Mouse (Mus musculus) liver, adult 2 months (tissue): Measurements from ENCODE around the gene Eci2. TPM values are rescaled to one million over a fixed set of nuclear protein-coding genes. Genes with fewer than 3 reads are reported as not detected.

Source experiments
- DNase-seq: peaks from one replicate; pipeline ENCODE4 v3.0.0-alpha.2; 2011; ENCODE audit warnings: low read depth, low spot score; ENCODE audit errors: extremely low read depth
- H3K27ac ChIP-seq: fragments of 200-500 bp; replicated peaks from 2 replicates; pipeline ENCODE4 v1.5.1; 2012; ENCODE audit warnings: low read depth, mild to moderate bottlenecking, control low read depth, inconsistent platforms, low read length; ENCODE audit not compliant: insufficient read depth
- H3K27me3 ChIP-seq: fragments of 200-500 bp; 2 replicates; pipeline ENCODE4 v1.6.1; 2012; ENCODE audit warnings: mild to moderate bottlenecking, moderate library complexity, low read length, inconsistent platforms; ENCODE audit not compliant: control insufficient read depth, insufficient read depth
- H3K36me3 ChIP-seq: fragments of 200-500 bp; 2 replicates; pipeline ENCODE4 v1.6.1; 2012; ENCODE audit warnings: low read length, inconsistent platforms; ENCODE audit not compliant: control insufficient read depth, insufficient read depth
- H3K4me1 ChIP-seq: fragments of 200-500 bp; 2 replicates; pipeline ENCODE4 v1.6.1; 2011; ENCODE audit warnings: low read length; ENCODE audit not compliant: control insufficient read depth, insufficient read depth
- H3K4me3 ChIP-seq: fragments of 200-500 bp; 2 replicates; pipeline ENCODE4 v1.5.1; 2011; ENCODE audit warnings: low read depth, mild to moderate bottlenecking, control low read depth, low read length, moderate library complexity; ENCODE audit not compliant: insufficient read depth
- H3K79me2 ChIP-seq: fragments of 200-500 bp; 2 replicates; pipeline ENCODE4 v1.6.1; 2012; ENCODE audit warnings: inconsistent platforms, mild to moderate bottlenecking, low read length, moderate library complexity; ENCODE audit not compliant: control insufficient read depth, insufficient read depth
- H3K9ac ChIP-seq: fragments of 200-500 bp; 2 replicates; pipeline ENCODE4 v1.6.1; 2012; ENCODE audit warnings: low read depth, mild to moderate bottlenecking, control low read depth, inconsistent platforms, low read length
- CTCF ChIP-seq: fragments of 200-500 bp; IDR thresholded peaks from 2 replicates; pipeline ENCODE4 v1.5.1; 2011; ENCODE audit warnings: low read depth, low read length, control low read depth
- POLR2A ChIP-seq: fragments of 200-500 bp; IDR thresholded peaks from 2 replicates; pipeline ENCODE4 v1.6.1; 2011; ENCODE audit warnings: low read length, control low read depth; ENCODE audit not compliant: insufficient read depth; ENCODE audit errors: extremely low read depth
- WGBS: fragments of 180-500 bp; shearing (Covaris S2); methylation state at CpG from one replicate; pipeline ENCODE4 v1.1.7; 2018; 5-methylcytosine and 5-hydroxymethylcytosine counted together
- polyA plus RNA-seq: library from polyadenylated mRNA; depleted of rRNA; stranded (reverse); fragments of >200 nt; gene quantifications from 2 replicates; pipeline ENCODE4 v1.2.3, GENCODE M21; 2012
- total RNA-seq: library from RNA; depleted of rRNA; stranded (reverse); fragments of >200 nt; gene quantifications from 2 replicates; pipeline ENCODE4 v1.2.3, GENCODE M21; 2014

Gene Eci2
- total and polyA plus RNA-seq, 2 experiments = 125 to 359 TPM

- TF ChIP-seq POLR2A (no peak), CTCF (no peak)
- no peaks in the 10 kb centered on the region for H3K27me3 ChIP-seq
- H3K9ac ChIP-seq = no peak overlapping the region
- no peak for DNase-seq
- peaks cover 4% of the 10 kb centered on the region; the same call in 1 of the 2 replicates for H3K4me1 ChIP-seq
- WGBS = 82% methylated on average over 4 of the region's 4 CpGs
- no peak overlapping the region for H3K4me3 ChIP-seq
- no peaks in the 10 kb centered on the region for H3K36me3 ChIP-seq
- H3K79me2 ChIP-seq = no peaks in the 10 kb centered on the region
- no peak overlapping the region for H3K27ac ChIP-seq
These were observed 37.5 kb upstream of the Eci2 start for GRCm38 (mm10) chr13:35064381-35064780.

- no peaks in the 10 kb centered on the region for H3K4me1 ChIP-seq
- no peak overlapping the region for H3K27ac ChIP-seq
- no peak for TF ChIP-seq CTCF
- TF ChIP-seq POLR2A = no peak
- no peaks in the 10 kb centered on the region for H3K27me3 ChIP-seq
- no peak overlapping the region for H3K9ac ChIP-seq
- H3K79me2 ChIP-seq = no peaks in the 10 kb centered on the region
- H3K36me3 ChIP-seq = no peaks in the 10 kb centered on the region
- DNase-seq = peak; percentile 16
- WGBS = 50% methylated on average over 5 of the region's 5 CpGs
- H3K4me3 ChIP-seq = no peak overlapping the region
These were observed 31.2 kb upstream of the Eci2 start for GRCm38 (mm10) chr13:35058145-35058544.

- no peaks in the 10 kb centered on the region for H3K27me3 ChIP-seq
- H3K27ac ChIP-seq = no peak overlapping the region
- no peak overlapping the region for H3K9ac ChIP-seq
- no peaks in the 10 kb centered on the region for H3K79me2 ChIP-seq
- H3K4me1 ChIP-seq = peaks cover 3% of the 10 kb centered on the region; the same call in 1 of the 2 replicates
- DNase-seq = peak; percentile 83
- no peak overlapping the region for H3K4me3 ChIP-seq
- 28% methylated on average over 5 of the region's 5 CpGs for WGBS
- H3K36me3 ChIP-seq = no peaks in the 10 kb centered on the region
- no peak for TF ChIP-seq CTCF
- TF ChIP-seq POLR2A = no peak
These were observed 9.6 kb upstream of the Eci2 start for GRCm38 (mm10) chr13:35036486-35036885.

- Histone ChIP-seq H3K36me3 (no peaks in the 10 kb centered on the region), H3K4me3 (no peak overlapping the region), H3K27me3 (no peaks in the 10 kb centered on the region), H3K9ac (no peak overlapping the region), H3K27ac (no peak overlapping the region), H3K79me2 (no peaks in the 10 kb centered on the region), H3K4me1 (peaks cover 3% of the 10 kb centered on the region; the same call in 1 of the 2 replicates)
- WGBS = 64% methylated on average over 4 of the region's 4 CpGs
- no peak for DNase-seq
- TF ChIP-seq CTCF (no peak), POLR2A (no peak)
These were observed 8.8 kb upstream of the Eci2 start for GRCm38 (mm10) chr13:35035731-35036130.

- TF ChIP-seq CTCF (no peak), POLR2A (no peak)
- H3K79me2 ChIP-seq = no peaks in the 10 kb centered on the region
- 83% methylated on average over 4 of the region's 4 CpGs for WGBS
These were observed 6.7 kb upstream of the Eci2 start for GRCm38 (mm10) chr13:35033571-35033970.

GRCm38 (mm10) chr13:35031684-35032082 lies 4.8 kb upstream of the Eci2 start:
- H3K36me3 ChIP-seq = no peaks in the 10 kb centered on the region
- no peak for DNase-seq
- H3K4me1 ChIP-seq = peaks cover 3% of the 10 kb centered on the region; the same call in 1 of the 2 replicates
- TF ChIP-seq CTCF (peak; percentile 39; the same call in 1 of the 2 replicates), POLR2A (no peak)
- H3K9ac ChIP-seq = no peak overlapping the region
- H3K27ac ChIP-seq = no peak overlapping the region
- H3K79me2 ChIP-seq = no peaks in the 10 kb centered on the region
- H3K27me3 ChIP-seq = no peaks in the 10 kb centered on the region
- 76% methylated on average over 4 of the region's 4 CpGs for WGBS
- no peak overlapping the region for H3K4me3 ChIP-seq

More at GRCm38 (mm10) chr13:35033571-35033970, 6.7 kb upstream of the Eci2 start:
- Histone ChIP-seq H3K36me3 (no peaks in the 10 kb centered on the region), H3K9ac (no peak overlapping the region), H3K27ac (no peak overlapping the region), H3K4me1 (peaks cover 3% of the 10 kb centered on the region; the same call in 1 of the 2 replicates), H3K27me3 (no peaks in the 10 kb centered on the region), H3K4me3 (no peak overlapping the region)
- no peak for DNase-seq
